Mouse (Mus musculus) embryonic facial prominence, embryonic 15.5 days (tissue): ENCODE data around the gene Ppox. TPM values are rescaled to one million over a fixed set of nuclear protein-coding genes. Genes with fewer than 3 reads are reported as not detected.
"Not testable (repeated sequence)": the region's sequence is repeated elsewhere in the genome, so short reads cannot be mapped to it uniquely, and the experiment has no call there.

Experiments
- ATAC-seq: fragments of 200-750 bp; cut with Nextera tagmentation; 2 replicates; pipeline ENCODE4 v1.8.0; 2017; ENCODE audit warnings: low read depth, moderate TSS enrichment; ENCODE audit not compliant: insufficient number of reproducible peaks, low FRiP score, low TSS enrichment
- H3K27ac ChIP-seq: fragments of 300-500 bp; sonication (generic); replicated peaks from 2 replicates; pipeline ENCODE4 v1.5.1; 2015; ENCODE audit warnings: mild to moderate bottlenecking, inconsistent platforms
- H3K27me3 ChIP-seq: fragments of 300-500 bp; sonication (generic); 2 replicates; pipeline ENCODE4 v1.6.1; 2015; ENCODE audit warnings: inconsistent platforms
- H3K36me3 ChIP-seq: fragments of 300-500 bp; sonication (generic); 2 replicates; pipeline ENCODE4 v1.6.1; 2015; ENCODE audit warnings: mild to moderate bottlenecking, inconsistent platforms
- H3K4me1 ChIP-seq: fragments of 300-500 bp; sonication (generic); 2 replicates; pipeline ENCODE4 v1.6.1; 2015; ENCODE audit warnings: inconsistent platforms
- H3K4me2 ChIP-seq: fragments of 300-500 bp; sonication (generic); replicated peaks from 2 replicates; pipeline ENCODE4 v1.6.1; 2015; ENCODE audit warnings: mild to moderate bottlenecking, inconsistent platforms
- H3K4me3 ChIP-seq: fragments of 300-500 bp; sonication (generic); replicated peaks from 2 replicates; pipeline ENCODE4 v1.5.1; 2015; ENCODE audit warnings: mild to moderate bottlenecking, inconsistent platforms
- H3K9ac ChIP-seq: fragments of 300-500 bp; sonication (generic); 2 replicates; pipeline ENCODE4 v1.6.1; 2015; ENCODE audit warnings: inconsistent platforms
- H3K9me3 ChIP-seq: fragments of 300-500 bp; sonication (generic); replicated peaks from 2 replicates; pipeline ENCODE4 v1.6.1; 2016; ENCODE audit warnings: inconsistent platforms
- WGBS: fragments of 180-500 bp; shearing (Covaris S2); methylation state at CpG from one replicate; pipeline ENCODE4 v1.1.7; 2015; 5-methylcytosine and 5-hydroxymethylcytosine counted together
- polyA plus RNA-seq: library from polyadenylated mRNA; unstranded; fragments of >200 nt; fragmentation: Nextera tagmentation; extraction: Ambion mirVana; gene quantifications from 2 replicates; pipeline ENCODE4 v1.2.1, GENCODE M21; 2015

Gene Ppox
- 56.9 and 58.2 TPM in 2 replicates for polyA plus RNA-seq

DNA sequence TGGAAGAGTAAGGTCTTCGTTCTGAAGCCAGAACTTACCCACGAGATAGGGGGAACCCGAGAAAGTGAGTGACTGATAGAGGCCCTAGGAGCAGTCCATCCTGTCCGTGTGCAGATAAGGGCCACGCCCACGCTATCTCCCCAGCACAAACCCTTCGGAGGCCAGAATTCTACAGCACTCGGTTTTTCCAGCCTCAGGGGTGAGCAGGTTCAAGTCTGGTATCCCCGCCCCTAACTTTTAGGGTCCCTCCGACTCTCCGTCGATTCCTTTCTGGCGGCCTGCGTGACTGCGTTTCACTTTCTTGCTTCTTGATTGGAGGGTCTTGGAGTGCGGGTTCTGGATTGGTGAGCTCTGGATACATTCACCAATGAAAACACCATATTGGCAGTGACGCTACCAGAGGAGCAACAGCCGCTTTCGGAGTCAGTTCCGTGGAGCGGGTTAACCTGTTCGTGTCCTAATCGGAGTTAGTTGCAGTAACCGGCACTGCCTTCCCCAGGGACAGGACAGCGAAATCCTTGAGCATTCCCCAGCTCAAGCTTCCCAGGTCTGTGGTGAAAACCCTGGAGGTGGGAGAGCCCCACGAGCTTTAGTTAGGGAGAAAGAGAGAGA lies at the start of gene Ppox:
Ppox (minus strand) TSS at position 271 of the 612 bp plus-strand sequence.
- H3K27me3 ChIP-seq, result no peaks in the 10 kb centered on the region
- peak within 1 kb of the TSS; percentile 72 for H3K4me3 ChIP-seq
- H3K9ac ChIP-seq, result peak within 1 kb of the TSS; percentile 72
- peaks cover 63% of the 10 kb centered on the region for H3K36me3 ChIP-seq
- H3K27ac ChIP-seq, result peak within 1 kb of the TSS; percentile 93
- H3K9me3 ChIP-seq, result no peaks in the 10 kb centered on the region
- ATAC-seq, result peak; percentile 96
- H3K4me2 ChIP-seq, result peak within 1 kb of the TSS; percentile 84
- 0% methylated on average over 26 of the region's 26 CpGs for WGBS
- peaks cover 25% of the 10 kb centered on the region for H3K4me1 ChIP-seq

DNA sequence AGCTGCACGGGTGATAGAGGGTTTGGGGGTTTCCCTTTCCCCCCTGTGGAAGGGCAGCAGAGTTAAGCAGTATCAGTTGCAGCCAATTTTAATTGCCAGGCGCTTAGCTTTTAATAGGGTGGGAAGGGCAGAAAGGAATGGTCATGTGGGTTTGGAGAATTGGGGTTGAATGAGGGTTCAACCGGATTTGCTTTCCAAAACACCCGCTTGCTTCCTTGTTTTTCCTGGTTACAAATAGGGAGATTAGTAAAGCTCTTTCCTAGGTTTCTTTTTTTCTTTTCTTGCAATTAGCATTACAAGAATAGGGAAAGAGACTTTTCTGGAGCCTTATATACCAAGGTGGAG lies 49.2 kb upstream of the Ppox start:
- peaks cover 27% of the 10 kb centered on the region for H3K4me1 ChIP-seq
- no peaks in the 10 kb centered on the region for H3K9me3 ChIP-seq
- no peaks in the 10 kb centered on the region for H3K27me3 ChIP-seq
- peak overlapping the region; percentile 99 for H3K27ac ChIP-seq
- peak overlapping the region; percentile 72 for H3K4me2 ChIP-seq
- WGBS, result 0% methylated on average over 4 of the region's 4 CpGs
- peak overlapping the region; percentile 96 for H3K9ac ChIP-seq
- no peaks in the 10 kb centered on the region for H3K36me3 ChIP-seq
- peak overlapping the region; percentile 84 for H3K4me3 ChIP-seq
- no peak for ATAC-seq

DNA sequence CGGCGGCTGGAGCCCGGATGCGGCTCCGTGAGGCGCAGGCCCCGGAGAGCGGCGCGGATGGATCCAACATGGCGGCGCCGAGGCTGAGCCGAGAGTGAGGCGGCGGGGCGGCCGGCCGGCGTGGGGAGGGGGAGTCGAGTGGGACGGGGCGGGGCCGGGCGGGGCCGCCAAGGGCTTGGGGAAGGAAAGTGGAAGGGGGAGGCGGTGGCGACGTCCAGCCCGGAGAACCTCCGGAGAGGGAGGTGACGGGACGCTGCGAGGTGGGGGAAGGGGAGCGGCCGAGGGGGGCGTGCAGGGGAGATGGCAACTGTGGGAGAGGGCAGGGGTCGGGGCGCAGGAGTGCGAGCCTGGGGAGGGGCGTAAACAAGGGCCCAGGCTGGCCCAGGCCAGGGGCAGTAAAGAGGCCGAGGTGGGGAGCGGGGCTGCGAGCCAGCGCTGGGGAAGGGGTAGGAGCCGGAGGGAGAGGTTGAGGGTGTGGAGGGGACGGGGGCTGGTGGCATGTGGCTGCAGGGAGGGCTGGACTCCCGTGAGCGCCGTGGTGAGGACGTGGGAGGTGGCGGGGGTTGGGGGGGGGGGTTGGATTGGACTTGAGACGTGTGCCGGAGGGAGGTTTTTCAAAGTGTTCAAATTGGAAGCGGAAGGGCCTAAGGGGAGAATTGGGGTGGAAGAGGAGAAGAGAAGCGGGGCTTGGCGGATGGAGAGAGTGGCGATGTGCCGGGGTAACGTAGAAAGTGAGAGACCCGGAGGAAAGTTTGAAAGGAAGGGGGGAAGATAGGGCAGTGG lies 48.6 kb upstream of the Ppox start:
- Histone ChIP-seq H3K9me3 (no peaks in the 10 kb centered on the region), H3K9ac (peak overlapping the region; percentile 96), H3K4me1 (peaks cover 27% of the 10 kb centered on the region), H3K27me3 (no peaks in the 10 kb centered on the region), H3K36me3 (no peaks in the 10 kb centered on the region), H3K27ac (peak overlapping the region; percentile 99), H3K4me3 (peak overlapping the region; percentile 84), H3K4me2 (peak overlapping the region; percentile 72)
- WGBS, result under 1% methylated on average over 55 of the region's 61 CpGs
- peak; percentile 92 for ATAC-seq

DNA sequence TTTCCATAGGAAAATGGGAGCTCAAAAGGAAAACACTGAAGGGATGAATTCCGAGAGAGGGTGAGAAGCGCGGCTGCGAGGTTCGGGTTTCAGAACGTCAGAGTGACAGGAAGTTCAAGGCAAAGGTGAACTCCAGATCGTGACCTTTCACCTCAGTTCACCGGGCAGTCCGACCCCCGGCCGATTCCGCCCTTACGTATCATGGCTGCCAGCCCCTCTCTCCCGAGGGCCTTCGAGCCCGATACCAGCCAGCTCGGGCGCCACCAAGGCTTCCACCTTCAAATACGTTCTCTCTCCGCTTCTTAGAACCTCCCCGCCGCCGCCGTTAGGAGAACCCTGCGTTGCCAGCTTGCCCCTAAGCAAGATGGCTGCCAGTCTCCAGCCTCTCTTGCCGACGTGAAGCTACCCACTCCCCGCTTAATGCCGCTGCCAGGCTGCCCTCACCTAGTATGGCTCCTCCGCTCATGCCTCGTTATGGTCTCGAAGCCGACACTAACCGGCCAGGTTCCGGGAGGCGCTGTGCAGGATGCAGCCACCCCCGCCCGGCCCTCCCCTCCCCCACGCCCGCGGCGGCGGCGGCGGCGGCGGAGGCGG lies 48.0 kb upstream of the Ppox start, which contains the start of gene Dedd:
Dedd (plus strand) TSS at position 307 of the 594 bp plus-strand sequence.
- peak within 1 kb of the TSS; percentile 84 for H3K4me3 ChIP-seq
- H3K27ac ChIP-seq, result peak within 1 kb of the TSS; percentile 99
- peak within 1 kb of the TSS; percentile 72 for H3K4me2 ChIP-seq
- whole genome bisulfite sequencing, result under 1% methylated on average over 43 of the region's 48 CpGs
- no peaks in the 10 kb centered on the region for H3K27me3 ChIP-seq
- H3K9me3 ChIP-seq, result no peaks in the 10 kb centered on the region
- ATAC-seq, result peak; percentile 95
- H3K36me3 ChIP-seq, result no peaks in the 10 kb centered on the region
- peak within 1 kb of the TSS; percentile 96 for H3K9ac ChIP-seq
- peaks cover 27% of the 10 kb centered on the region for H3K4me1 ChIP-seq

DNA sequence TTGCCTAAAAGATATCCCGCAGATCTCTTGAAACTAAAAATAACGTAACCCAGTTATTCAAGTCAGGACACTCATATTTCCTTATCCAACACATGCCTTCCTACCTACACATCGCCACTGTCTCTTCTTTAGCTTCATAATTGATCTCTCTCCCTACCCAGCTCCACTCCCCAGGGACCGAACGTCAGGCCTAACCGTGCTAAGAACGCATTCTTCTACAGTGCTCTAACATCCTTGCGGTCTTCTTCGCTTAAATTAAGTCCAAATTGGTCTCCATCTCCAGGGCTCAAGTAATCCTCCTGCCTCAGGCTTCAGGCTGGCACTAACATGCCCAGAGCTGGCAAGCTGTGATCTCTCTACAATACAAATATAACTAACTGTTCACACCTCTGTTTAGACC lies 47.3 kb upstream of the Ppox start:
- H3K4me2 ChIP-seq, result peak overlapping the region; percentile 72
- peaks cover 27% of the 10 kb centered on the region for H3K4me1 ChIP-seq
- ATAC-seq, result no peak
- WGBS, result 18% methylated on average over 9 of the region's 9 CpGs
- H3K9me3 ChIP-seq, result no peaks in the 10 kb centered on the region
- peak overlapping the region; percentile 84 for H3K4me3 ChIP-seq
- peak overlapping the region; percentile 99 for H3K27ac ChIP-seq
- H3K27me3 ChIP-seq, result no peaks in the 10 kb centered on the region
- H3K9ac ChIP-seq, result peak overlapping the region; percentile 96
- H3K36me3 ChIP-seq, result no peaks in the 10 kb centered on the region

DNA sequence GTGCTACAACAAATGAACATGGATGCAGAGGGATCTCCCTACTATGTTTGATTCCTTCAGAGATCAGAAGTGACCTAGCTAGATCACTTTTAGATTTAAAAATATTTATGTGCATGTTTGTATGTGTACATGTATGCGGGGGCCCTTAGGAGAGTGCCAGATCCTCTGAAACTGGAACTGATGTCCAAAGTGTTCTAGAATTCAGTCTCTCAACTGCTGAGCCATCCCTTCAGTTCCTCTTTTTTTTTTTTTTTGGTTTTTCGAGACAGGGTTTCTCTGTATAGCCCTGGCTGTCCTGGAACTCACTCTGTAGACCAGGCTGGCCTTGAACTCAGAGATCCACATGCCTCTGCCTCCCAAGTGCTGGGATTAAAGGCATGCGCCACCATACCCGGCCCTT lies 45.6 kb upstream of the Ppox start:
- H3K4me3 ChIP-seq, H3K27me3 ChIP-seq, ATAC-seq, H3K36me3 ChIP-seq, H3K4me2 ChIP-seq, H3K9ac ChIP-seq, H3K9me3 ChIP-seq, H3K27ac ChIP-seq: not testable (repeated sequence)
- WGBS, result 83% methylated on average over 4 of the region's 4 CpGs
- H3K4me1 ChIP-seq, result peaks cover 27% of the 10 kb centered on the region

DNA sequence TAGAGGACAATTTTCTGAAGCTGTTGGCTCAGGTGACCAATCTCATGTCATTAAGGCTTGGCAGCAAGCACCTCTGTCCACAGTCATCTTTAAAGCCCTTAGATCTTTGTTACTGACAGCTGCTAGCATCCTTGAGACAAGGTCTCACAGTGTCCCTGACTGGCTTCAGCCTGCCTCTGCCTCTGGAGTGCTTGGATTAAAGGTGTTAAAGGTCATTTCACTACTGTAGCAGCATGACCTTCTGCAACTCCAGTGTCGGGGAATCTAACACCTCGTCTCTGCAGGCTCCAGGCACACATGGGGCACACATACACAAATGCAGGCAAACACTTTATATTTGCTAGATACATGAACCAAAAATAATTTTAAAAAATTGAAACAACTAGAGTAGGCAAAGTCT lies 44.6 kb upstream of the Ppox start:
- no peak for ATAC-seq
- 87% methylated on average over 2 of the region's 2 CpGs for WGBS
- Histone ChIP-seq H3K27me3 (no peaks in the 10 kb centered on the region), H3K36me3 (no peaks in the 10 kb centered on the region), H3K27ac (no peak overlapping the region), H3K4me3 (no peak overlapping the region), H3K4me2 (no peak overlapping the region), H3K9me3 (no peaks in the 10 kb centered on the region), H3K9ac (no peak overlapping the region), H3K4me1 (peaks cover 17% of the 10 kb centered on the region)

DNA sequence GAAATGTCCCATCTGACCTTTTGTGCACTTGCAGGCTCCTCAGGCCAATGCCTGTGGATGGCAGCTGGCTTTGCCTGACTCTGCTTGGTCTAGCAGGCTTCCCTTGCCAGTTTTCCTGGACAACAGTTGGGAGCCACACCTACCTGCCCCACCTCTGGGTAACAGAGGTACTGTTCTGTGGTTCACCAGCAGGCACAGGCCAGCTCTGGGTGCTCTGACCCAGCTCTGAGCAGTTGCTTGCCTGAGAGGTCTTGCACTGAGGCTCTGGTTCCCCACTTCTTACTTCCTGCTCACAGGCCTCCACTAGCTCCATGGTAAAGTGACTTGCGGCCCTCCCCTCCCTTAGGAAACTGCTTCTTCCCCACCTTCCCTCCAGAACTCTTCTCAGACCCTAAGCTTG lies 41.0 kb upstream of the Ppox start:
- no peak; the same call in 1 of the 2 replicates for ATAC-seq
- 67% methylated on average over 1 of the region's 1 CpGs for WGBS

DNA sequence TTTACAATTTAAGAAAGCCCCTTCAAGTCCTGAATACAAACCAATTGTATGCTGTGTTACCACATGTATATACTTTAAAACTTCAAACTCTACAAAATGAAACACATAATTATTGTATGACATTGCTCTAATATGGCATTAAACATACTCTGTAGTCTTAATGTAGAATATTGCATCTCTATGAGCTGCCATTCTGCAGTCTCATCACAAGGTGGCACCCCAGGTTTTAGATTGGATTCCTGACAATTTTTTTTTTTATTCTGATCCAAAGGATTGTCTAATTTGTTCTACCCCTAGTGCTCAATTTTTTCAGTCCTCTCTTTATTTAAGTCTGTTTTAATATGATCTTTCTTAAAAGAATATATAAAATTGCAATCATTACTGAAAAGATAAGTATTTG lies 40.4 kb upstream of the Ppox start:
- Histone ChIP-seq H3K27me3 (no peaks in the 10 kb centered on the region), H3K9ac (no peak overlapping the region), H3K4me1 (no peaks in the 10 kb centered on the region), H3K4me3 (no peak overlapping the region), H3K27ac (no peak overlapping the region), H3K4me2 (no peak overlapping the region), H3K36me3 (no peaks in the 10 kb centered on the region), H3K9me3 (no peaks in the 10 kb centered on the region)
- no peak for ATAC-seq

More for the DNA sequence above, 41.0 kb upstream of the Ppox start:
- no peak overlapping the region for H3K4me3 ChIP-seq
- H3K4me2 ChIP-seq, result no peak overlapping the region
- no peaks in the 10 kb centered on the region for H3K27me3 ChIP-seq
- H3K27ac ChIP-seq, result no peak overlapping the region
- H3K4me1 ChIP-seq, result 0 out of 2 replicates have a peak, but pooled peaks cover under 1% of the 10 kb centered on the region
- H3K9ac ChIP-seq, result no peak overlapping the region
- H3K36me3 ChIP-seq, result no peaks in the 10 kb centered on the region
- no peaks in the 10 kb centered on the region for H3K9me3 ChIP-seq

DNA sequence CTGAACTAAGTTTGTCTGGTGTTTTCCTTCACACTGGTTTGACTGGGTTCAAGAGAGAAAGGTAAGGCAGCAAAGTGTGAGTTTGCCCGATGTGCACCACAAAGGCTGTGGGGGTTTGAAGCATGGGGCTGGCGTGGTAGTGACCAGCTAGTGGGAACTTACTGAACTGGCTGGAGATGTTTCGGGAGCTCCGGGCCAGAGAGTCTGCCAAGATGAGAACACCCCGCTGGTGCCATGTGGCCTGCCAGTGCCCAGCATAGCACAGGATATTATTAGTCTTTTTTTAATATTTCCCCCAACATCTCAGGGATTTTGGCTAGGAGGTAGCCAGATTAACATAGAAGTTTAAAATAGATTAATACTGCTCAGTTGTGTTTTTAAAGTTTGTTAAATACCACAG lies 39.2 kb upstream of the Ppox start:
- Histone ChIP-seq H3K27me3 (no peaks in the 10 kb centered on the region), H3K4me1 (no peaks in the 10 kb centered on the region), H3K27ac (no peak overlapping the region), H3K4me2 (no peak overlapping the region), H3K36me3 (no peaks in the 10 kb centered on the region), H3K9ac (no peak overlapping the region), H3K9me3 (no peaks in the 10 kb centered on the region), H3K4me3 (no peak overlapping the region)
- WGBS, result 18% methylated on average over 5 of the region's 5 CpGs
- no peak for ATAC-seq

DNA sequence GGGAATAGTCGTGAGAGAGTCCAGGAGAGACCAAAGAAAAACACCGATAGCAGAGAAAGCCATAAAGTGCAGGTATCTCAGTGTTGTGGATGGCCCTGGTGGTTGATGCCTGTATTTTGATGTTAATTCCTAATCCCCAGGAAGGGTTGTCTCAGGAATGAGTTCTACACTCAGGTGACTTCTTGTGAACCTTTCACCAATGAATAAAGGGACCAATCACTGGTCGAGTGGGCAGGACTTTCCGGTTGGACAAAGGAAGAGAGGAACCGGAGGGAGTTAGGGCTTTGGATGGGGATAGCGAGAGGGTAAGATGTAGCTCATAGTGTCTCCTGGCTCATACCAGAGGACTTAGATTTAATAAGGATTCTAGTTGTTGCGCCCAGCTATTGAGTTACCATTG lies 38.8 kb upstream of the Ppox start:
- no peak for ATAC-seq
- Histone ChIP-seq H3K27me3 (no peaks in the 10 kb centered on the region), H3K9me3 (no peaks in the 10 kb centered on the region), H3K27ac (no peak overlapping the region), H3K4me2 (no peak overlapping the region), H3K4me3 (no peak overlapping the region), H3K9ac (no peak overlapping the region), H3K36me3 (no peaks in the 10 kb centered on the region), H3K4me1 (no peaks in the 10 kb centered on the region)
- 14% methylated on average over 7 of the region's 7 CpGs for WGBS
